Mouse (Mus musculus) heart, postnatal 25 days (tissue): ENCODE measurements around the gene Hmgb3. TPM values are rescaled to one million over a fixed set of nuclear protein-coding genes. Genes with fewer than 3 reads are reported as not detected.
"Not testable (repeated sequence)": the region's sequence is repeated elsewhere in the genome, so short reads cannot be mapped to it uniquely, and the experiment has no call there.

Experiments
- DNase-seq: peaks from one replicate; pipeline ENCODE4 v3.0.0; 2022; ENCODE audit warnings: low spot score
- intact Hi-C: fragments of 180-260 bp; cut with DNase I; formaldehyde crosslinking; loops from one replicate; pipeline ENCODE4 v1.15.1; 2025
- total RNA-seq, 2 experiments: library from RNA; stranded (reverse); gene quantifications; 2 replicates each; pipeline ENCODE4 v1.2.3; 2021

The Hmgb3 gene
- 10 to 100 TPM; 74.2 to 78.8 TPM for total RNA-seq

- intact Hi-C loops = loop anchor here (5.0 kb wide), 2 partner anchors 63 to 128 kb away; partner anchors contain the start of gene Cd99l2
- peak; percentile 75 for DNase-seq
Observed at GRCm38 (mm10) chrX:71555415-71556114, at the start of gene Hmgb3. TSS of gene Hmgb3 (plus strand) at chrX:71555918.

DNA sequence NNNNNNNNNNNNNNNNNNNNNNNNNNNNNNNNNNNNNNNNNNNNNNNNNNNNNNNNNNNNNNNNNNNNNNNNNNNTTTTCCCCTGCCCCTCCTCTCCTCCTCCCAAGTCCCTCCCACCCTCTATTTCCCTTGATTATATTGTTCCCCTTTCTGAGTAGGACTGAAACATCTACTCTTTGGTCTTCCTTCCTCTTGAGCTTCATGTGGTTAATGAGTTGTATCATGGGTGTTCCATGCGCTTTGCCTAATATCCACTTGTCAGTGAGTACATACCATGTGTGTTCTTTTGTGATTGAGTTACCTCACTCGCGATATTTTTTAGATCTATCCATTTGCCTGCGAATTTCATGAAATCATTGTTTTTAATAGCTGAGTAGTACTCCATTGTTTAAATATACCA lies 49.1 kb upstream of the Hmgb3 start:
- intact Hi-C loops, DNase-seq: not testable (repeated sequence)

DNA sequence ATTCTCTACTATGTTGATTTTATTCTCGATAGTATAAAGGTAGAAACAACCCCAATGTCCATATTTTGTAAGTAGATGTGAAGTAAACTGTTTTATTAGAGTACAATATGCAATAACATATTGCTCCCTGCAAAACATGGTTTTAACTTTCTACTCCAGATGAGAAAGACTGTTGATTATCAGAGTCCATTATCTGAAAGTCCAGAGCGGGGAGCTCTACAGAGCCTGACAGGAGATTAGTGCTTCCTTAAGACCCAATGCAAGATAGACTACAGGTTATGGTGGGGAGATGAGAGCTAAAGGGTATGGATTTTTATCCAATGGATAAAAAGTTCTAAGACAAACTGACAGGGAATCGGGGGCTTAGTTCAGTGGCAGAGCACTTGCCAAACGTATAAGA lies 36.5 kb upstream of the Hmgb3 start:
- no peak for DNase-seq
- intact Hi-C loops = no loop called here

GRCm38 (mm10) chrX:71522889-71523288 lies 32.8 kb upstream of the Hmgb3 start:
- intact Hi-C loops = no loop called here

DNA sequence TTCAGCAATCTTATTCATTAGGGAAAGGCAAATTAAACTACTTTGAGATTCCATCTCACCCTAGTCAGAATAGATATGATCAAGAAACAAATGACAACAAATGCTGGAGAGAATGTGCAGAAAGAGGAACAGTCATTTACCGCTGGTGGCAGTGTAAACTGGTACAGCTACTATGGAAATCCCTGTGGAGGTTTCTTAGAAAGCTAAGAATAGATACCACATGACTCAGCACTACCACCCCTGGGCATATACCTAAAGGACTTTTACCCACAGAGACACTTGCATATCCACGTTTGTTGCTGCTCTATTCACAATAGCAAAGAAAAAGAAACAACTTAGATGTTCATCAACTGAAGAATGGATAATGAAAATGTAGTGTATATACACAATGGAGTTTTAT lies 31.4 kb upstream of the Hmgb3 start:
- no peak for DNase-seq
- intact Hi-C loops = no loop called here

More at GRCm38 (mm10) chrX:71522889-71523288, 32.8 kb upstream of the Hmgb3 start:
- DNase-seq = no peak

DNA sequence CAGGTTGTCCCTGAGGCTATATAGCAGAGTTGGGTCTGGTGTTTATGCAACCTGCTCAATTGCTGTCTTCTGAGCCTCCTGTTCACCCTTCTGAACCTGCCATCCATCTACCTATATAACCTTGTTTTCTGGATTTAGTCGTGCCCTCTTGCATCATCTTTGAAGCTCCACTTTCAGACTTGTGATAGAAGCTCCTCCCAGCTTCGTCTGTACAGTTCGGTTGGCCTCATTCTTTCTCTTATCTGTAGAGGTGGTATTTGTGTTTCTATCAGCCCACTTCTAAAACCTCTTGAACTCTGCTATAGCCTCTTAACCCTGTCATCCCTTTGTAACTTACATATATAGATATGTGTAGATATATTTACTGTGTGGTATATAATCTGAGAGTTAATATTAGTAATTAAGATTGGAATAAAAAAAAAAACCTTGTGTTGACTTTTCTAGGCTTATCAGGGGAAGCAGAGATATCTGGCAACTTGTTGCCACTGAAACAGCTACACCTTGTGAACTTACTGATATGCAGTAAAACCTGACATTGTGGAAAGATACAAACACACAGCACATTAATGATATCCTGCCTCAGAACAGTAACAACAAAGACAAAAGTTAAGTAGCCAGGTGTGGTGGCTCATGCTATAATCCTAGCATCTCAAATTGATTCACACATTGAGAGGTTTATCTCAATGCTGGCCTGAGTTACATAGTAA lies 30.0 kb upstream of the Hmgb3 start:
- intact Hi-C loops = no loop called here
- no peak for DNase-seq

- intact Hi-C loops = no loop called here
- DNase-seq = no peak
Observed at GRCm38 (mm10) chrX:71527461-71527860, 28.3 kb upstream of the Hmgb3 start.

DNA sequence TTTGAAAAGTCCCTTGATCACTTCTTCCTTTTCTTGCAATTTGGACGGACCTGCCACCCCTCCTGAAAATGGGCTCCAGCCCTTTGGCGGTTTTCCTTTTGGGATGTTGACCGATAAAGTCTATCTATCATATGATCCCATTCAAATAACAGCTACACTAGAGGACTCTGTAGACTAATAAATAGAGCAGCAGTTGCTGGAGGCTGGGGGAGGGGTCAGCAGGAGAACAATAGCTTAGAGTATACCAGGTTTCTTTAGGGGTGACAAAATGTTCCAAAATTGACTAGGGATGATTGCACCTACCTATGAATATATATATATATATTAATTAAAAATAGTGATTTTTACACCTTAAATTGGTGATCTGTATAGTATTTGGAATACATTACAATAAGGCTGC lies 27.6 kb upstream of the Hmgb3 start:
- intact Hi-C loops = no loop called here
- no peak for DNase-seq

- DNase-seq = no peak
- intact Hi-C loops = no loop called here
Observed at GRCm38 (mm10) chrX:71528646-71529045, 27.1 kb upstream of the Hmgb3 start.

DNA sequence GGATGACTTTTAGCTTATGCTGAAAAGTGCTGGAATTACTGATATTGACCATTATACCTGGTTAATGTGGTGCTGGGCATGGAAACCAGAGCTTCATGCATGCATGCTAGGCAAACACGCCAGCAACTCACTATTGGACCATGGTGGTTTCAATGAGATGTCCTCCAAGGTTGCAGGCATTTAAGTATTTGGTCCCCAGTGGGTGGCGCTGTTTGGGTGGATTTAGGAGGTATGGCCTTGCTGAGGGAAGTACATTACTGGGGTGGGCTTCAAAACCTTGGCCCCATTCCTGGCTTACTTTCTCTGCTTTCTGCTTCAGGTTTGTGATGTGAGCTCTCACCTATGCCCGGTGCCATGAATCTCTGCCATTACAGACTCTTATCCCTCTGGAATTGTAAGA lies 23.1 kb upstream of the Hmgb3 start:
- intact Hi-C loops = no loop called here

DNA sequence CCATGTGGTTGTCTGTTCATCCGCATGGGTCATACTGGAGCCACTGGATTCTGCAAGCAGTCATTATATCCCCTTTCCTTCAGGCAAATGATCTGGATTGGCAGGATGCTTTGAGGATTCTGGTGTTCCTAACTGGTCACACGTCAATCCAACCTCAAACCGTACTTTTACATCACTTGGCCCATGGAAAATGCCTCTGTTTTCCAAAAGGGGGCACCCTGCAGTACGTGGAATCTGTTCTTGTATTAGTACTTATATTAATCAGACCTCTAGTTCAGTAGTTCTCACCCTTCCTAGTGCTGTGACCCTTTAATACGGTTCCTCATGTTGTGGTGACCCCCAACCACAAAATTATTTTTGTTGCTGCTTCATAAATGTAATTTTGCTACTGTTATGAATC lies 21.6 kb upstream of the Hmgb3 start:
- no peak for DNase-seq
- intact Hi-C loops = no loop called here

More for the DNA sequence above, 23.1 kb upstream of the Hmgb3 start:
- DNase-seq = no peak

DNA sequence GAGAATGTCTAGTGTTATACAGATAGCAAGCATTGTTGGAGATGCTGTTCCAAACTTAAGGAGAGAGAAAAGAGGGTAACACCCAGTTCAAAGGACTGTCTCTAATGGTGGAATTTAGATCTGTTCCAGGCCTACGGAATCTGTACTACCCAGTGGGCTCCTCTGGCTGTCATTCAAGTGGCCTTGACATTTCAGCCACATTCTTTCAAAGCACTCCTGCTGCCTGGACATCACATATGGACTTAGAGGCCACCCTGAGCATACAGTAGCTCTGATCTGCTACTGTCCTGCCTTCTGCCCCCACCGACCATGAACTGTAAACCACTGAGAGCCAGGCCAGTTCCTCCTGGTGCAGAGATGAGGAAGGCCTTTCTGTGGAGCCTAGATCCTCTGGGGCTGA lies 17.9 kb upstream of the Hmgb3 start:
- intact Hi-C loops = no loop called here
- DNase-seq = no peak

GRCm38 (mm10) chrX:71540821-71541510 lies 14.8 kb upstream of the Hmgb3 start:
- DNase-seq = no peak
- intact Hi-C loops = no loop called here

DNA sequence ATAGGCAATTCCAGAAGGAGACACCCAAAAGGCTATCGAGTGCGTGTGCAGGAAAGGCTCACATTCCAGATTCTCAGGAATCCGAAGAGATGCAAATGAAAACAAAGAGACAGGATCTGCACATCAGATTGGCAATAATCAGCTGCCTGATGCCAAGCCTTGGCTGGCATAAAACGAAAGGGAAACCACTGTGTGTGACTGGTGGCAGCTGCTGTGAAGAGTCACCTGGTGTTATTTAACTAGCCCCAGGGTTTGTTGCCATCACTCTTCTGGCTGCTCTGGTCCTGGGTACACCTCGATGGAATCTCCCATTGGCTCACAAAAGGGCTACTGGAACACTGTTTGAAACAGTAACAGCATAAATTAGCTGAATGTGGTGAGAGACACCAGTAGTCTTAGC lies 11.0 kb upstream of the Hmgb3 start:
- no peak for DNase-seq
- intact Hi-C loops = no loop called here

- intact Hi-C loops = no loop called here
- DNase-seq = no peak
Observed at GRCm38 (mm10) chrX:71545163-71545562, 10.6 kb upstream of the Hmgb3 start.

DNA sequence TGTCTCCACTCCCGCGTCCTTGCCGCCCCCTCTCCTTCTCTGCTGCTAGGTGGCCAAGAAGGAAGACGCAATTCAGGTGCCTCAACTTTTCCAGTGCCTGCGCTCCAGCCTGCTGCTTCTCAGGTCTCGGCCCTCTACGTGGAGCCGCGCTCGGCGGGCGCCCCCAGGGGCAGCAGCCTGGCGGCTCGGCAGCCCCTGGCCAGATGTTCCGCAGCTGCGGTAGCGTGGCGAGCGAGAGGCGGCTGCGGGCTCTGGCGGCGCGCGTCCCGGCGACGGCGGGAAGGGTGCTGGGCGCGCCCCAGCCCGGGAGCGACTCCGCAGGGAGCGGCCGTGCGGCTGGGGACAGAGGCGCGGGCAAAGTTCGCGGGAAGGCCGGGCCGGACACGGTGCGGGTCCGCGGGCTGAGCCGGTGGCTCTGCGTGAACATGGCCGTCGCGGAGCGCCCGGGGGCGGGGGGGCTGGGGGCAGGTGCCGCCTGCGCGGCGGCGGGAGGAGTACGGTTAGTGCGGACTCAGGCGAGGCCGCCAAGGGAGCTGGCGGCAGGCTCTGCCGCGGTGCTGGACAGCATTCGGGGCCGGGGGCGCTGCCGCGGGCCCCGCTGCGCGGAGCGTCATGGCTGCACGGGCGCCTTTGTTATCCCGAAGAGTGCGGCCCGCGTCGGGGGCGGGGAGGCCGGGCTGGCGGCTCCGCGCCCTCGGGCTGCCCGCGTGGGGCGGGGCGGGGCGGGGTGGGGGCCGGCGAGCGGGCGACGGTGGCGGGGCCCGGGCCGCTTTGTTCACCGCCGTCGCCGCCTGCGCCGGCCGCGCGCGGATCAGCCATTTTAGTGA lies 610 bp downstream of the Hmgb3 start:
- DNase-seq = no peak
- intact Hi-C loops = loop anchor here (5.0 kb wide), 2 partner anchors 64 to 129 kb away; partner anchors contain the start of gene Cd99l2

GRCm38 (mm10) chrX:71556965-71557491 lies 1.3 kb downstream of the Hmgb3 start:
- DNase-seq = no peak
- intact Hi-C loops = loop anchor here (5.0 kb wide), 2 partner anchors 65 to 130 kb away; partner anchors contain the start of gene Cd99l2

DNA sequence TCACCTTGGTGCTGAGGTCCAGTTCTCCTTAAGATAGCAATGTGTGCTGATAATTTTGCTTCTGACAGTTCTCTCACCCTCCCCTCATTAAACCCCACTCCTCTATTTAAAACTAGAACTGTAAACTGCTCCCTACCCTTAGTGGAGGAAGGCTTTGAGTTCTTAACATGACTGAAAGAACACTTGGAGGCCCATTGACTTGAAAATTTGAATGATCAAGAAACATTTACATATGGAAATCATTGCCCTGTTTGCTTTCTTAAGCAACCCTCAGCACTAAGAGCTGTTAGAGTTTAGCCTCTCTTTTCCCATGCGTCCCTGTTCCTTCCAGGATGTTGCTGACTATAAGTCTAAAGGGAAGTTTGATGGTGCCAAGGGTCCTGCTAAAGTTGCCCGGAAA lies 3.6 kb downstream of the Hmgb3 start:
- DNase-seq = no peak
- intact Hi-C loops = loop anchor here (5.0 kb wide), 2 partner anchors 67 to 132 kb away; partner anchors contain the start of gene Cd99l2

- intact Hi-C loops = no loop called here
- DNase-seq = no peak
Observed at GRCm38 (mm10) chrX:71560796-71561195, 5.1 kb downstream of the Hmgb3 start.
